Mouse (Mus musculus) small intestine, adult 2 months (tissue): ENCODE measurements around the gene Pdk3. TPM values are rescaled to one million over a fixed set of nuclear protein-coding genes. Genes with fewer than 3 reads are reported as not detected.

Experiments
- H3K27ac ChIP-seq: fragments of 200-500 bp; 2 replicates; pipeline ENCODE4 v1.5.1; 2012; ENCODE audit warnings: low read depth, low read length, control low read depth, inconsistent platforms; ENCODE audit not compliant: insufficient read depth
- H3K27me3 ChIP-seq: fragments of 200-500 bp; 2 replicates; pipeline ENCODE4 v1.6.1; 2012; ENCODE audit warnings: mild to moderate bottlenecking, moderate library complexity, low read length, inconsistent platforms; ENCODE audit not compliant: control insufficient read depth, insufficient read depth
- H3K36me3 ChIP-seq: fragments of 200-500 bp; 2 replicates; pipeline ENCODE4 v1.6.1; 2012; ENCODE audit warnings: mild to moderate bottlenecking, low read length, control low read depth, inconsistent platforms; ENCODE audit not compliant: control insufficient read depth, insufficient read depth
- H3K4me1 ChIP-seq: fragments of 200-500 bp; 2 replicates; pipeline ENCODE4 v1.6.1; 2012; ENCODE audit warnings: low read length, inconsistent platforms, mixed read lengths; ENCODE audit not compliant: control insufficient read depth, insufficient read depth, insufficient read length
- H3K4me3 ChIP-seq: fragments of 200-500 bp; 2 replicates; pipeline ENCODE4 v1.5.1; 2012; ENCODE audit warnings: low read depth, mild to moderate bottlenecking, control low read depth, inconsistent platforms, low read length, moderate library complexity
- CTCF ChIP-seq: fragments of 200-500 bp; IDR thresholded peaks from 2 replicates; pipeline ENCODE4 v1.5.1; 2012; ENCODE audit warnings: low read depth, mild to moderate bottlenecking, control low read depth, inconsistent platforms, low read length, moderate library complexity, mixed read lengths; ENCODE audit not compliant: insufficient replicate concordance, insufficient read length; ENCODE audit errors: extremely low read depth
- POLR2A ChIP-seq: fragments of 200-500 bp; IDR thresholded peaks from 2 replicates; pipeline ENCODE4 v1.6.1; 2012; ENCODE audit warnings: low read depth, mild to moderate bottlenecking, control low read depth, inconsistent platforms, low read length, moderate library complexity
- WGBS: fragments of 180-500 bp; shearing (Covaris S2); methylation state at CpG from one replicate; pipeline ENCODE4 v1.1.7; 2018; 5-methylcytosine and 5-hydroxymethylcytosine counted together
- polyA plus RNA-seq: library from polyadenylated mRNA; depleted of rRNA; stranded (reverse); fragments of >200 nt; gene quantifications from 2 replicates; pipeline ENCODE4 v1.2.3, GENCODE M21; 2012

The Pdk3 gene
- polyA plus RNA-seq, 1 experiment: 13.0 TPM

DNA sequence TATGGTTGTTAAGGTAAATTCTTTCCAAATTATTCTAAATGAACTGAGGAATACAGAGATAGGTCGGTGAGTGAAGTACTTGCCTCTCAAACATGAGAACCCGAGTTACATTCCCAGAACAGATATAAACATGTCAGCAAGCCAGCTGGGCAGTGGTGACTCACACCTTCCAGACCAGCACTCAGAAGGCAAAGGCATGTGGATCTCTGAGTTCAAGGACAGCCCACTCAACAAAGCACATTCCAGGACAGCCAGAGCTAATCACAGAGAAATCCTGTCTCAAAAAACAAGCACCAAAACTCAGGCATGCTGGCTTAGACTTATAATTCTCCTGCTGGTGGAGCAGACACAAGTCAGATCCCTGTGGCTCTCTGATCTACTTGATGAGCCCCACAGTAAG is 6.2 kb downstream of the Pdk3 start:
- 60% methylated on average over 2 of the region's 2 CpGs for WGBS
- H3K4me1 ChIP-seq: no peaks in the 10 kb centered on the region
- no peaks in the 10 kb centered on the region for H3K27me3 ChIP-seq
- H3K36me3 ChIP-seq: no peaks in the 10 kb centered on the region
- no peak overlapping the region for H3K4me3 ChIP-seq
- TF ChIP-seq POLR2A: no peak
- no peak for TF ChIP-seq CTCF
- H3K27ac ChIP-seq: no peak overlapping the region

DNA sequence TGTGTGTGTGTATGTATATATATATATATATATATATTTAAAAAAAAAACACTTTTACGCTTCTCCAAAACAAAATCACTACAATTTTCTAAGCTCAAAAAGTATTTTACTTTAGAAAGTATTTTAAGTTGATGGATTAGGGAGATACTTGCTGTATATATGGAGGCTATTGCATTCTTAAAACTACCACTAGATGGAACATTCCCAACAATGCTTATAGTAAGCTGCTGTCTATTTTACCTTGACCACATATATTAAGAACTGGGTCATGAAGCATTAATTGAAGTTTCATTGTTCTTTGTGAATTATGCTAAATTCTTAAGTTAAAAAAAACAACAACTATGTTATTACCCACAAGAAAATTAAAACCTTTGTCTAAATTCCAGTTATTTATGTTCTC is 24.0 kb downstream of the Pdk3 start:
- Histone ChIP-seq H3K4me3 (no peak overlapping the region), H3K4me1 (no peaks in the 10 kb centered on the region), H3K27ac (no peak overlapping the region), H3K36me3 (peaks cover 2% of the 10 kb centered on the region; the same call in 1 of the 2 replicates), H3K27me3 (no peaks in the 10 kb centered on the region)
- no peak for TF ChIP-seq CTCF
- TF ChIP-seq POLR2A: no peak
- 96% methylated on average over 1 of the region's 1 CpGs for WGBS

DNA sequence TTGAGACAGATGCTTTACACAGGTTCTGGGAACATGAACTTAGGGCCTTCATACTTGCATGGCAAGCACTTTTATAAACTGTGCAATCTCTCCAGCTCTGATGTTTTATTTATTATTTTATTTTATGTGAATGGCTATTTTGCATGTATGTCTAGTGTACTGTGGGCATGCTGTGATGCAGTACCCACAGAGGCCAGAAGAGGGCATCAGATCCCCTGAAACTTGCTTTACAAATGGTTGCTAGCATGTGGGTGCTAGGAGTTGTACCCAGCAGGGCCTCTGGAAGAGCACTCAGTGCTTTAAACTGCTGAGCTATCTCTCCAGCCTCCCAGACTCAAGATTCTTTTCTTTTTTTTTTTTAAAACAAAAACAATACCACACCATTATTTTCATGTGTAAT is 38.8 kb downstream of the Pdk3 start:
- Histone ChIP-seq H3K4me1 (no peaks in the 10 kb centered on the region), H3K4me3 (no peak overlapping the region), H3K36me3 (no peaks in the 10 kb centered on the region), H3K27me3 (no peaks in the 10 kb centered on the region), H3K27ac (no peak overlapping the region)
- TF ChIP-seq POLR2A: no peak
- TF ChIP-seq CTCF: peak; percentile 35; the same call in 1 of the 2 replicates

DNA sequence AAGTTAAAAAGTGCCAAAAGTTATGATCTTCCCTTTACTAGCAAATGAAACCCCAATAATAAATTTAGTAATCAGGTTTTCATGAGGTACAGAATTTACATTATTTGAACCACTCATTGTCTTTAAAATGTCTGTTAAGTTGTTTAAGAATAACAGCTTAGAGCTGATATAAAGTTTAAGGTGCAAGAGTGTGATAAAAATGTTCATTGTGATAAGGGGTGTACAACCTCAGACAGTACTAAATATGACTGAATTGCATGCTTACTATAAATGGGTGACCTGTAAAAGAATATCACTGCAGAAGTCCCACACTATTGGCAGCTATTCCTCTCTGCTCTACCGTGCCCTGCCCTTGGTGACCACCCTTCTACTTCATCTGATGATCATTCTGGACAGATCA is 42.4 kb downstream of the Pdk3 start:
- WGBS: 92% methylated on average over 1 of the region's 1 CpGs
- H3K27me3 ChIP-seq: no peaks in the 10 kb centered on the region

DNA sequence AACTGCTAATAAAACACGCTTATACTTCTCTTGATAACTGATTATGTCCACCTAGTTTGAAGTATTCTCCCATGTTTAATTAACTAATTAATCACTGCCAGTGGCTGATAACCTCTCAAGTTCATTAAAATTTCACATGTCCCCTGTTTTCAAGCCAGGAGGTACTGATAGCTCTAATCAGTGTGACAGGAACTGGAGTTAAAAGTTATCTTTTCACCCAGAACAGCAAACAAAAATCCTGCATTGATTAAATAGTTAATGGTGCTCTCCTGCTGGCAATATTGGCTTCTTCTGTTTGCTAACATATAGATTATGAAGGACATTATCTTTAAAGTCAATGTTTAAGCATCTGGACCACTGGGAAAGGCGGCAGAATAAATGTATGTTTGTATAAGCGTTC is 71.2 kb downstream of the Pdk3 start:
- no peaks in the 10 kb centered on the region for H3K36me3 ChIP-seq
- WGBS: 48% methylated on average over 3 of the region's 3 CpGs
- H3K4me3 ChIP-seq: no peak overlapping the region
- TF ChIP-seq CTCF (no peak), POLR2A (no peak)
- H3K27me3 ChIP-seq: no peaks in the 10 kb centered on the region
- H3K4me1 ChIP-seq: no peaks in the 10 kb centered on the region
- no peak overlapping the region for H3K27ac ChIP-seq

More for the DNA sequence above, 42.4 kb downstream of the Pdk3 start:
- H3K4me3 ChIP-seq: no peak overlapping the region
- H3K36me3 ChIP-seq: no peaks in the 10 kb centered on the region
- H3K4me1 ChIP-seq: no peaks in the 10 kb centered on the region
- TF ChIP-seq POLR2A: no peak
- TF ChIP-seq CTCF: no peak
- H3K27ac ChIP-seq: no peak overlapping the region

DNA sequence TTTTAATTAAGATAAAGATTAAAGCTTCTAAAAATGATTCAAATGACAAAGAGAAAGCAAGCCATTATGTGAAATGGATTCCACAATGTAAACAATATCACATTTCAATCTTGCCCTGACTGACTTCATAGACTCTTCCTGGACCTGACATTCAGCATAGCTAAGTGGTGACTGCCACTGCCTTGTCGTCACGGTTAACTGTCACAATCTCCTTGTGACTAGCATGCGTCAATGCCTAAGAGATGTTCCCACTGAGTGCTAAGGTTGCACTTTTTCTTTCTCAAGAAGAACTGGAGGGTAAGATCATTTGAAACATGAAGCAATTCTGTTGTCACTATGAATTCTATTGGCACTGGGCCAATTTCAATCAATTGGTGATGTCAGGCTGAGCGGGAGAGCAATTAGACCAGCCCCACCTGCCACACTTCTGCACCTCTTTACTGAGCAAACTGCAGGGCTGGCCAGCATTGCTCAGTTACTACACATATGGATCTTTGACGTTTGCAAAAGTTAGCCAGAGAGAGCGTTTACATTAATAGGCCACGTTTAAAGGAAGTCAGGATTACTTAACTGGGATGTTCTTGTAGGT is 75.0 kb downstream of the Pdk3 start:
- Histone ChIP-seq H3K27me3 (no peaks in the 10 kb centered on the region), H3K27ac (no peak overlapping the region), H3K4me1 (peaks cover 4% of the 10 kb centered on the region; the same call in 1 of the 2 replicates), H3K4me3 (no peak overlapping the region), H3K36me3 (no peaks in the 10 kb centered on the region)
- TF ChIP-seq POLR2A (no peak), CTCF (no peak)
- 27% methylated on average over 7 of the region's 7 CpGs for WGBS

DNA sequence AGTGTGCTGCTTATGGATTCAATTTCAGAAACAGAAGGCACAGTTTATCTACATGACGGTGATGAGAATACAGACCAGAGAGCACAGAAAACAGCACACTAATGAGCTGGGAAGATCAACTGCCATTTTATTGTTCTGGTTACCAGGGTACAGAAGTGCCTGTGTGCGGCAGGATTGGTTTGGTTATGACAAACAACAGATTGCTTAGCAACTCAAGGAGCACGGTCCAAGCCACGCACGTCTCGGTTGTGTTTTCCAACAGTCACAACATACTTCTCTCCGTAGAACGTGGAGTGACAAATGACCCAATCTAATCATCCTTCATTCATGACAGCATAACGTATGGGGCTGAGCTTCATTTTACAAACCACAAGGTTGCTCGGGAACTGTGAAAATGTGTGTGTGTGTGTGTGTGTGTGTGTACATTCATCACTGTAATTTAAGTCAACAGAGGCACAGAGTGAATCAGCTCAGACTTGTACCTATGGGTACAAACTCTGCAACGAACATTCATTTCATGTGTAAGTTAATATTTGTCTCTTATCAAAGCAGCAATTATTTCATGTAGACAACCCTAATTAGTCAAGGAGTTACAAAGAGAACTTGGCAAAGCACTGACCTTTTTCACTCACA is 76.7 kb downstream of the Pdk3 start:
- H3K4me3 ChIP-seq: no peak overlapping the region
- TF ChIP-seq CTCF: no peak
- TF ChIP-seq POLR2A: no peak
- no peak overlapping the region for H3K27ac ChIP-seq
- H3K36me3 ChIP-seq: no peaks in the 10 kb centered on the region
- 47% methylated on average over 11 of the region's 11 CpGs for WGBS
- H3K4me1 ChIP-seq: peaks cover 4% of the 10 kb centered on the region; the same call in 1 of the 2 replicates
- H3K27me3 ChIP-seq: no peaks in the 10 kb centered on the region
